Mouse (Mus musculus): ENCODE data around the gene Mms19.

The Mms19 gene

GRCm38 (mm10) chr19:41998770-41999548 lies 18.0 kb upstream of the Mms19 start:
- in situ Hi-C loops (cut with MboI; ENCODE audit: low sequenced_read_pairs): no loop called here

GRCm38 (mm10) chr19:41997090-41997489 lies 16.1 kb upstream of the Mms19 start:
- in situ Hi-C loops (cut with MboI; ENCODE audit: low sequenced_read_pairs): no loop called here

- in situ Hi-C loops (cut with MboI; ENCODE audit: low sequenced_read_pairs): no loop called here
Measured at GRCm38 (mm10) chr19:41995483-41995882, 14.5 kb upstream of the Mms19 start.

GRCm38 (mm10) chr19:41994023-41994422 lies 13.1 kb upstream of the Mms19 start:
- in situ Hi-C loops (cut with MboI; ENCODE audit: low sequenced_read_pairs): no loop called here

- in situ Hi-C loops (cut with MboI; ENCODE audit: low sequenced_read_pairs): no loop called here
Measured at GRCm38 (mm10) chr19:41993484-41993883, 12.5 kb upstream of the Mms19 start.

GRCm38 (mm10) chr19:41992971-41993370 lies 12.0 kb upstream of the Mms19 start:
- in situ Hi-C loops (cut with MboI; ENCODE audit: low sequenced_read_pairs): no loop called here

- in situ Hi-C loops (cut with MboI; ENCODE audit: low sequenced_read_pairs): no loop called here
Measured at GRCm38 (mm10) chr19:41991926-41992477, 11.0 kb upstream of the Mms19 start.

GRCm38 (mm10) chr19:41989810-41990209 lies 8.9 kb upstream of the Mms19 start:
- in situ Hi-C loops (cut with MboI; ENCODE audit: low sequenced_read_pairs): no loop called here

GRCm38 (mm10) chr19:41987206-41987605 lies 6.2 kb upstream of the Mms19 start:
- in situ Hi-C loops (cut with MboI; ENCODE audit: low sequenced_read_pairs): no loop called here

GRCm38 (mm10) chr19:41985994-41986393 lies 5.0 kb upstream of the Mms19 start:
- in situ Hi-C loops (cut with MboI; ENCODE audit: low sequenced_read_pairs): no loop called here

GRCm38 (mm10) chr19:41982791-41983150 lies 1.8 kb upstream of the Mms19 start:
- in situ Hi-C loops (cut with MboI; ENCODE audit: low sequenced_read_pairs): no loop called here

- in situ Hi-C loops (cut with MboI; ENCODE audit: low sequenced_read_pairs): no loop called here
Measured at GRCm38 (mm10) chr19:41981931-41982790, 1.2 kb upstream of the Mms19 start.

- in situ Hi-C loops (cut with MboI; ENCODE audit: low sequenced_read_pairs): no loop called here
Measured at GRCm38 (mm10) chr19:41981595-41981927, 604 bp upstream of the Mms19 start, which contains the start of gene Ubtd1. TSS of gene Ubtd1 (plus strand) at chr19:41981763.

- in situ Hi-C loops (cut with MboI; ENCODE audit: low sequenced_read_pairs): no loop called here
Measured at GRCm38 (mm10) chr19:41980422-41980818, 537 bp downstream of the Mms19 start.

- in situ Hi-C loops (cut with MboI; ENCODE audit: low sequenced_read_pairs): no loop called here
Measured at GRCm38 (mm10) chr19:41973891-41974794, 6.8 kb downstream of the Mms19 start.

GRCm38 (mm10) chr19:41969618-41970017 lies 11.3 kb downstream of the Mms19 start:
- in situ Hi-C loops (cut with MboI; ENCODE audit: low sequenced_read_pairs): no loop called here

- in situ Hi-C loops (cut with MboI; ENCODE audit: low sequenced_read_pairs): no loop called here
Measured at GRCm38 (mm10) chr19:41953574-41953973, 27.4 kb downstream of the Mms19 start.

GRCm38 (mm10) chr19:41952287-41952686 lies 28.7 kb downstream of the Mms19 start:
- in situ Hi-C loops (cut with MboI; ENCODE audit: low sequenced_read_pairs): no loop called here

- in situ Hi-C loops (cut with MboI; ENCODE audit: low sequenced_read_pairs): no loop called here
Measured at GRCm38 (mm10) chr19:41943841-41944240, 37.1 kb downstream of the Mms19 start.

GRCm38 (mm10) chr19:41938539-41938938 lies 42.4 kb downstream of the Mms19 start:
- in situ Hi-C loops (cut with MboI; ENCODE audit: low sequenced_read_pairs): no loop called here

- in situ Hi-C loops (cut with MboI; ENCODE audit: low sequenced_read_pairs): no loop called here
Measured at GRCm38 (mm10) chr19:41935921-41936320, 45.0 kb downstream of the Mms19 start.
